Mouse (Mus musculus) C2C12 (cell line): ENCODE results near the gene Gm20388. TPM values are rescaled to one million over a fixed set of nuclear protein-coding genes. Genes with fewer than 3 reads are reported as not detected.

Experiments used
- H3K27me3 ChIP-seq: one replicate; pipeline ENCODE4 v1.6.1; 2011; ENCODE audit not compliant: control insufficient read depth, insufficient read depth, insufficient read length
- H3K36me3 ChIP-seq: one replicate; pipeline ENCODE4 v1.6.1; 2011; ENCODE audit not compliant: control insufficient read depth, insufficient read depth
- H3K4me3 ChIP-seq: one replicate; pipeline ENCODE4 v1.5.1; 2011; ENCODE audit warnings: mild to moderate bottlenecking, control low read depth; ENCODE audit not compliant: poor library complexity, insufficient read depth, severe bottlenecking
- H3K79me2 ChIP-seq: one replicate; pipeline ENCODE4 v1.6.1; 2011; ENCODE audit not compliant: control insufficient read depth, insufficient read depth
- H3K79me3 ChIP-seq: one replicate; pipeline ENCODE4 v1.6.1; 2011; ENCODE audit warnings: low read depth, control low read depth
- H3ac ChIP-seq: one replicate; pipeline ENCODE3; 2011; ENCODE audit warnings: low read depth; ENCODE audit not compliant: control insufficient read depth, insufficient read length
- CEBPB ChIP-seq: IDR thresholded peaks from one replicate; pipeline ENCODE4 v1.6.1; 2011; ENCODE audit warnings: low read depth, mild to moderate bottlenecking, control low read depth, moderate library complexity
- CTCF ChIP-seq: IDR thresholded peaks from one replicate; pipeline ENCODE4 v1.5.1; 2011; ENCODE audit not compliant: control insufficient read depth, insufficient read depth, insufficient read length
- FOSL1 ChIP-seq: IDR thresholded peaks from one replicate; pipeline ENCODE4 v1.8.0; 2011; ENCODE audit warnings: mild to moderate bottlenecking, low read length; ENCODE audit not compliant: poor library complexity, insufficient read depth, severe bottlenecking
- MAX ChIP-seq: IDR thresholded peaks from one replicate; pipeline ENCODE4 v1.6.1; 2011; ENCODE audit warnings: mild to moderate bottlenecking, control low read depth
- MYOD1 ChIP-seq: IDR thresholded peaks from one replicate; pipeline ENCODE4 v1.6.1; 2011; ENCODE audit warnings: low read depth; ENCODE audit not compliant: control insufficient read depth, insufficient read length
- MYOG ChIP-seq: IDR thresholded peaks from one replicate; pipeline ENCODE4 v1.6.1; 2011; ENCODE audit not compliant: control insufficient read depth, insufficient read length; ENCODE audit errors: extremely low read depth
- USF1 ChIP-seq: IDR thresholded peaks from one replicate; pipeline ENCODE4 v1.6.1; 2011; ENCODE audit warnings: low read depth, mild to moderate bottlenecking, control low read depth, moderate library complexity
- polyA plus RNA-seq: library from polyadenylated mRNA; unstranded; fragments of >200 nt; fragmentation: generic; extraction: Trizol; gene quantifications from one replicate; pipeline ENCODE4 v1.2.1, GENCODE M21; 2012; ENCODE audit warnings: missing spikeins

Gene Gm20388
- polyA plus RNA-seq, 1 experiment = 15.0 TPM

DNA sequence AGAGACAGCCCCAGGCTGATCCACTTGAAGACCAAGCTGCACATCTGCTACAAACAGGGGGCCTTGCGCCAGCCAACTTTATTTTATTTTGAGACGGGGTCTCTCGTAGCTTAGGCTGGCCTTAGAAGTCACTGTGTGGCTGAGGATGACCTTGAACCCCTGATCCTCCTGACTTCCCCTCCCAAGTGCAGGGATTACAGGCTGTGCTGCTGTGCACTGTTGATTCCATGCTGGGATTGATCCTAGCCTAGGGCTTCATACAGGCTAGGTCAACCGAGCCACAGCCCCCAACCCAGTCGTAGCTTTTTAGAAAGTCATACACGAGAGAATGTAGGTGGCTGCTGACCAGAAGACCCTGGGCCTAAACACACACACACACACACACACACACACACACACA is 602.5 kb downstream of the Gm20388 start:
- no peak overlapping the region for H3K4me3 ChIP-seq

DNA sequence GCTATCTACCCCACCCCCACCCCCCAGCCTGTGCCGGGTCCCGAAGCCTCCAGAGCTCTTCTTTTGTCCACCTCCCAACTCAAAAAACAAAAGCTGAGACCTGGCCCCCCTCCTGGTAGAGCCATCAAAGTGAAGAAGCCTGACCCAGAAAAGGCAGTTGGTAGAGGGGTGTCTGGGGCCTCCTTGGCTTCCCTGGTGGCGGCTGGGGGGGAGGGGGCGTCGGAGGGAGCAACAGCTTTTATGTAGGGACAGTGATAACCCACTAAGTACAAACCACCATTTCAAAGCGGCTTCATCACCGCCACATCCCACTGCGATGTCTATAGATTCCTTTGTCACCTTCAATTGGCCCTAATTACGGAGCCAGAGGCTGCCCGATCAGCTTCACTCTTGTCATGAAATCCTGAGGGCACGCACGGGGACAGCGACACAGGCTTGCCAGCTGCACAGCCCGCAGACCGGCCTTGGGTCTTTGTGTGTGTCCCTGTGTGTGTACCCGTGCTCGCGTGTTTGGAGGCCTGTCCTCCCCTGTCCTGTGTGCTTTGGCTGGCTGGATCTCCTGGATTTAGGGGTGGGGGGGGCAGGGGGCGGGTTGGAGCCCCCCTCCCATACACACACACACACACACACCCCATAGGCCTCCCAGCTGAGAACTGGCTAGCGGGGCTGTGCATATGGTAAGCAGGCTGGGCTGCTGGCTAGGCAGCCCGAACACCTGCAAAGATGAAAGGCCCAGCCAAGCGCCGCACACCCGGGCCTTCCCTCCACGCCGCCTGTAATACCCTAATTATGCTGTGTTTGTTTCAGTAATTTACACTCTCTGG is 603.2 kb downstream of the Gm20388 start:
- no peak for TF ChIP-seq FOSL1
- TF ChIP-seq MAX = no peak
- TF ChIP-seq MYOG = no peak
- no peak for TF ChIP-seq CTCF
- TF ChIP-seq USF1 = no peak

More for the DNA sequence above, 602.5 kb downstream of the Gm20388 start:
- peaks cover 11% of the 10 kb centered on the region for H3K79me2 ChIP-seq
- TF ChIP-seq MAX (no peak), MYOG (no peak), MYOD1 (no peak), USF1 (no peak), FOSL1 (no peak), CTCF (no peak), CEBPB (no peak)
- no peak overlapping the region for H3ac ChIP-seq
- H3K36me3 ChIP-seq = no peaks in the 10 kb centered on the region
- H3K79me3 ChIP-seq = peaks cover 2% of the 10 kb centered on the region
- H3K27me3 ChIP-seq = no peaks in the 10 kb centered on the region

DNA sequence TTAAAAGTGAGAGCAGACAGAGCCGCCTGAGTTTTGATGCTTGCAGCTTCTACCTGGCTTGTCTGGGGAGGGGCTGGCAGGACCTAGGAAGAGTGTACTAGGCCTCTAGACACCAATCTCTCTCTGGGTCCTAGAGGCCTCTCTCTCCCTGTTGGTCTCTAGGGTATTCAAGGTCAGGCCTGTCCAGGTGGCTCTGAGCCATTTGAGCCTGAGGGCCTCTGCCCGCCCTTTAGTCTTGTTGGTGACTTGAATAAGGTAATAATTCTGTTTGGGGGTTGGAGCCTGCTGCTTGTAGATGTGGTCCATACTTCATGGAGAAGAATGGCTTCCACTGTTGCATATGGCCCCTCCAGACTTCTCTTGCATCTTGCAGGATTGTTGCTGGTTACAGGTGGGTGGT is 604.6 kb downstream of the Gm20388 start:
- Histone ChIP-seq H3K4me3 (no peak overlapping the region), H3K27me3 (no peaks in the 10 kb centered on the region), H3K79me2 (peaks cover 19% of the 10 kb centered on the region), H3K36me3 (no peaks in the 10 kb centered on the region), H3K79me3 (peaks cover 2% of the 10 kb centered on the region), H3ac (no peak overlapping the region)
- no peak for TF ChIP-seq MYOG
- no peak for TF ChIP-seq USF1
- no peak for TF ChIP-seq FOSL1
- no peak for TF ChIP-seq MAX
- no peak for TF ChIP-seq CEBPB
- TF ChIP-seq CTCF = no peak
- TF ChIP-seq MYOD1 = no peak

More for the DNA sequence above, 603.2 kb downstream of the Gm20388 start:
- Histone ChIP-seq H3K4me3 (no peak overlapping the region), H3K36me3 (no peaks in the 10 kb centered on the region), H3K79me3 (peaks cover 2% of the 10 kb centered on the region), H3K27me3 (no peaks in the 10 kb centered on the region), H3ac (no peak overlapping the region), H3K79me2 (peaks cover 7% of the 10 kb centered on the region)

DNA sequence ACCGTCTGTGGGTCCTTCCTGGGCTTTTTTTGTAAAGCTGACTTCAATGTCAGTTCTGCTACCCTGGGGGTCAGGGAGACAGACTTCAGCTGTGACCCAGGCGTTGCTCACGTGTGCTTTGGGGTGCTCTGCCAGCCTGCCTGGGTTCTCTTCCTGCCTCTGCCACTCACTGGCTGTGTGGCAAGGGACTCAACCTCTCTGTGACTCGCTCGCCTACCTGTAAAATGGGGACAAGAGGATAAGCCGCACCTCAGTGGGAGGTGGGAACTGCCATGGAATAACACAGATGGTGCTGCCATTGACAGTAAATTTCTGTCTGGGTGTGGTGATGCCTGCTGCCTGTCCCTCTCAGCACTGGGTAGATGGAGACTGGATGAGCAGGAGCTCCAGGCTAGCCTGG is 605.0 kb downstream of the Gm20388 start:
- no peak for TF ChIP-seq USF1
- TF ChIP-seq FOSL1 = no peak
- no peak for TF ChIP-seq CTCF
- TF ChIP-seq MYOG = no peak
- TF ChIP-seq MYOD1 = no peak
- TF ChIP-seq CEBPB = no peak
- TF ChIP-seq MAX = no peak
- no peaks in the 10 kb centered on the region for H3K27me3 ChIP-seq
- no peak overlapping the region for H3K4me3 ChIP-seq
- H3ac ChIP-seq = no peak overlapping the region
- H3K79me3 ChIP-seq = peaks cover 2% of the 10 kb centered on the region
- peaks cover 22% of the 10 kb centered on the region for H3K79me2 ChIP-seq
- no peaks in the 10 kb centered on the region for H3K36me3 ChIP-seq

DNA sequence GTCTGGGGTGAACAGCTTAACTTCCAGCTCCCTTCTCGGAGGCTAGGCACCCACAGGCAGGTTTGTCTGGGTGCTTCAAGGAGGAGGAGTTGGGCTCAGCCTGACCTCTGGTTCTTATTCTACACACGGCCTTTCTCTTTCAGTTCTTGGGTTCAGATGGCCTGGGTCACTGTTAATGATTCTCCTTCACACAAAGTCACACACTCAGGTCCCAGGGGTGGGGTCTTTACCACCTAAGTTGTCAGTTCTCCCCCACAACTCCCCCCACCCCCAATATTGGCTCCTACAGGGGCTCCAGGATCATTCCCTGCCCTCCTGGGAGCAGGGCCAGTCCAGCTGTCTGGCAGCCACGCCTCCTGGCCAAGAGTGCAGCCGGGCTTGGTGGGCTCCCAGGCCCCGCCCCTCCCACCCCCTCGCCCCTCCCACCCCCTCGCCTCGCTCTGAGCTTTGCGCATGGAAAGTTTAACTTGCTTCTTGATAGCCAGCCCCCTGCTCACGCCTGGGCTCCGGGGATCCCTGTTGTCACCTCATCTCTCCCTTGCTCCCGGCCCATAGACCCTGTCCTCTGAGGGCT is 605.6 kb downstream of the Gm20388 start:
- H3K4me3 ChIP-seq = no peak overlapping the region
- no peaks in the 10 kb centered on the region for H3K36me3 ChIP-seq
- no peak for TF ChIP-seq MAX
- no peak for TF ChIP-seq MYOG
- no peak for TF ChIP-seq FOSL1
- no peak for TF ChIP-seq USF1
- no peak for TF ChIP-seq MYOD1
- H3K79me3 ChIP-seq = peaks cover 2% of the 10 kb centered on the region
- no peaks in the 10 kb centered on the region for H3K27me3 ChIP-seq
- no peak overlapping the region for H3ac ChIP-seq
- H3K79me2 ChIP-seq = peaks cover 22% of the 10 kb centered on the region
